Mouse (Mus musculus): ENCODE measurements at regions not wholly inside any gene's neighbourhood (a gene's known extent, or its start where the extent isn't known, plus 50 kb on each side); places are given as distances from the start of the nearest gene placed in this dataset.
"Not testable (repeated sequence)": the region's sequence is repeated elsewhere in the genome, so short reads cannot be mapped to it uniquely, and the experiment has no call there.

DNA sequence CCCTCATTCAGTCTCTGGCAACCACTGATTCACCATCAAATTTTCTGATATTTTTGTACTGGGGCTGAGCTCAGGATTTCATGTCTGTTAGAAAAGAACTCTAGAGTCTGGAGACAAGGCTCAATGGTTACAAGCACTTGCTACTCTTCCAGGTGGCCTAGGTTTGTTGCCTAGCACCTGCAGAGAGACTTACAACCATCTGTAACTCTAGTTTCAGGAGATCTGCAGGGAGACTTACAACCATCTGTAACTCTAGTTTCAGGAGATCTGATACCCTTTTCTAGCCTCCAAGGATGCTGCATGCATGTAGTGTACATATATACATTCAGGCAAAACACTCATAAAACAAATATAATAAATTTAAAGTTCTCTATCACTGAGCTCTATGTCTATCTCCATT, 166.1 kb downstream of the Akr1d1 start:
- no peak for DNase-seq (ENCODE audit: low read depth, low spot score)

DNA sequence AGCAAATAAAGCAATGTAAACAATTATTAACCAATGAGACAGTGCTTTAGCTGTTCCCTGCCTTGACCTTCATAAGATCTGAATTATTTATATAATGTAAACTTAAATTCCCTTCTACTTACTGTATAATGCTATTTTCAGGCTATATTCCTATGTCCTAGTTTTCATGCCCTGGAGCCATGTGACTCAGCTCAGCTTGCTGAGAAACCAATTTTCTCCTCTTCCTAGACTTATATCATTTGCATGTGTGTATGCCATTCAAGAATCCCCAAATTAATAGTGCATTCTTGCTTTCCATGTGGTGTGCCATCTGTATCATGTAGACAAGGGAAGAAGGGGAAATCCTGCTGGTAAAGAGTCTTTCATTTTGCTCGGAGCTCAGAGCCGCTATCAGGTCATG, 166.7 kb upstream of the Trim24 start:
- no peak for DNase-seq (ENCODE audit: low read depth, low spot score)

DNA sequence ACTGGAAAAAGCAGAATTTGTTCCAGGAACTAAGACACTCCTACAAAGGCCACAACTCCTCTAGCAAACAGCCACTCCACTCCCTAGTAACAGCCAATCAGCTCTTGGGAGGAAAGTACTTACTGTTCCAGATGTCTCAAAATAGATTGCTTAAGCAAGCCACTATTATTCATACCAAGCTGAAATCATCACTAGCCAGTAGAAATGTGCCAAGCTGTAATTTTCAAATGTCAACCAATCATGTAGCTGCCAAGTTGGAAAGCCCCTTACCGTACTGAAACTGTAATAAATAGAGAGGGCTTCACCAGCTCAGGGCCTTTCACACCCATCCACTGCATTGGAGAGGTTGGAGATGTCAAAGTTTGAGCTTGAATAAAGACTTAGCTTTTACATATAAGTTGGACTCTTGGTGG, 164.9 kb upstream of the Trim24 start:
- peak; percentile 51 for DNase-seq (ENCODE audit: low read depth, low spot score)

DNA sequence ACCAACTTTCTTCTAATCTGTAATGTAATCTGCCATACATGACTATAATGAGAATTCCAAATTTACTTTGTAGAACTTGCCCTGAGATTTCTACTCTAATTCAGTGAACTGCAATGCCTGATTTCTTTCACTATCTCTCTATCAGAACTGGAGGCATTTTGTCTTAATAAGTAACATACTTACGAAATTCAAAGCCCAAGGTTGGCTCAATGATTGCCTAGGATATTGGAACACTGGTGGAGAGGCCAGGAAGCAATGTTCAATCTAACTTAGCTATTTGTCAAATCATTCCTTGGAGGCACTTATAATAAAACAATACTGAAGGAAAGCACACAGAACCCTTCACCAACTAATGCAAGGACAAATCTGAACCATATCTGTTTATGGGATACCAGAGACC, 162.9 kb upstream of the Trim24 start:
- DNase-seq (ENCODE audit: low read depth, low spot score), result not testable (repeated sequence)

DNA sequence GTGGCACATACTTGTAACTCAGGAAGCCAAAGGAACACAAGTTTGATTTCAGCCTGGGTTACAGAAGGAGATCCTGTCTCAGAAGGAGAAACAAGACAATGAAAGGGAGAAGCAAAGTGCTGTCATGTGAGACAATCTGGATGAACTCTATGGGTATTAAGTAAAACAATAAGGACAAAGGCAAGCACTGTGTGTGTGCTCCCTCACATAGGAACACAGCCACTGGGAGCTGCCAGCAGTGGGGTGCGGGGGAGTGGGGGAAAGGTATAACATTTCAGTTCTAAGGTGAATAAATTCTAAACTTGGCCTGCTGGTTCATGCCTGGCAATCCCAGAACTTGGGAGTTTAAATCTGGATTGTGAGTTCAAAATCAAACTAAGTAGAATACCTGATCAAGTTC, 158.8 kb upstream of the Trim24 start:
- DNase-seq (ENCODE audit: low read depth, low spot score), result no peak

DNA sequence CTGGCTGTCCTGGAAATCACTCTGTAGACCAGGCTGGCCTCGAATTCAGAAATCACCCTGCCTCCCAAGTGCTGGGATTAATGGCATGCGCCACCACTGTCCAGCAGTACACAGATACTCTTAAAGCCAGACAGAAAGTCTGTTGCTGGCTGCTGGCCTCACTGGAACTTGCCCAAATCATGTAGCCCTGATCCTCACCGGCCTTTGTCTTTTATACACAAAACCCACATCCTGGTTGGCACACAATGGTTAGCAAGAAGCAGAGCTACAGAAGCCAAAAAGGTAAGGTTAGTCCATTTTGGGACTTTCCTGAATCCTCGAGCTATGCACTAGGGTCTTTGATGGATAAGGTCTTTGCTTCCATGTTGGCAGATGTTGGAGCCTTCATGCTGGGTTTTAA, 157.2 kb upstream of the Trim24 start:
- DNase-seq (ENCODE audit: low read depth, low spot score), result no peak

DNA sequence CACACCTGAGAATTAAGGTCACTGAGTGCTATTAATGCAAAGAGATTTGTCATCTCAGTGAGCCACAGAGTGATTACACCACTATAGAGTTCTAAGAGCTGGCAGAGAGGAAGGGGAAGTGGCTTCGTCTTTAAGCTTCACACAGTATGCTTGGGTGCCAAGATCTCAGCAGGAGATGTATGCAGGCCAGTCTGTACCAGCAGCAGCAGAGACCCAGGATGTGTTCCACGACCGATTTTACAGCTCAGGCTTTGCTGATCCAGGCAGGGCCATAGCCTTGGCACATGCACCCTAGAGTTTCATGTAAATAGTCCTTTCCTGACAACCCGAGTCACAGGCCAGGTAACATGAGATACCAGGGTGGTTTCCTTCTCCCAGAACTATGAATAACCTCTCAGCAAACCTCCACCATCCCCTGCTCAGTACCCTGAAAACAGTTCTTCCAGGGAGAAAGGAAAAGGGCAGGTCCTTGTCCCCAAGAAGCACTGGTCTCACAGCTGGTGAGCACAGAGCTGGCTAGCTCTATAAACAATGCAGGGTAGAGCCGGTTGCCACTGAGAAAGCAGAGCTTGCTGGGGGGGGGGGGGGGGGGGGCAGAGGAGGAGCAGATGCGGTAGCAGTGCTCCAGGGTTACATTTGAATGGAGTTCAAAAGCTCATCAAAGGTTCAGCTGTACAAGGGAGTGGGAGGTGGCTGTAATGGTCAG, 156.2 kb upstream of the Trim24 start:
- no peak for DNase-seq (ENCODE audit: low read depth, low spot score)

DNA sequence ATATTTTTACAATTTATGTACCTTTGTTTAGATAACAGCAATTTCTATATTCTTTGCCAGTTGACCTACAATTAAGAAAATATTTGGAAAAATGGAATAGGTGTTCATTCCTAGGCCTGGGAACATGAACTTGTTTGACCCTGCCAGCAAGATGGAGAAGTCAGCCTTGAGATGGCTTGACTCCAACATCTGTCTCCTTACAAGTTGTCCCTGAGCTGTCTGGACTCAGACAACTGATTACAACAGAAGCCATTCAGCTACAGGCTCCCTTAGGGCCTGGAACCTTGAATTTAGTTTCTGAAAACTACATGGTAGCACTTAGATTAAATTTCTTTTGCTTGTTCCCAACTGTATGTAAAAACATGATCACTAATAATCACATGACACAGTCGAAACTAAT, 148.9 kb upstream of the Trim24 start:
- no peak for DNase-seq (ENCODE audit: low read depth, low spot score)

DNA sequence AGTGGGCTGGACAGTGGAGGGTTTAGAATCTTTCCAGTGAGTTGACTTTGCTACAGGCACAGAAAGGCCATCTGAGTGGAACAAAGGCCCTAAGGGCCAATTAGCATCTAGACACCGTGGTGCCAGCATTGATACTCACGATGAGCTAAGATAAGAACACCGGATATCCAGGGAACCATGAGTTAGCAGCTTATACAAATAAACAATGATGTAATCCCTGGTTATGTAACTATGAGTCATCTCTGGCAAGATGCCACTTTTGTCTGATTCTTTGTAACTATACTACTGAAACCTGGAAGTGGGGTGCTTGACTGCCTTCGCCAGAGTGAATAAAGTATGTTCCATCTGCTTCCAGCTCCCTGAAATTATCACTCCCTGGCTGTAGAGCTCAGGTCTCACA, 147.3 kb upstream of the Trim24 start:
- DNase-seq (ENCODE audit: low read depth, low spot score), result no peak

DNA sequence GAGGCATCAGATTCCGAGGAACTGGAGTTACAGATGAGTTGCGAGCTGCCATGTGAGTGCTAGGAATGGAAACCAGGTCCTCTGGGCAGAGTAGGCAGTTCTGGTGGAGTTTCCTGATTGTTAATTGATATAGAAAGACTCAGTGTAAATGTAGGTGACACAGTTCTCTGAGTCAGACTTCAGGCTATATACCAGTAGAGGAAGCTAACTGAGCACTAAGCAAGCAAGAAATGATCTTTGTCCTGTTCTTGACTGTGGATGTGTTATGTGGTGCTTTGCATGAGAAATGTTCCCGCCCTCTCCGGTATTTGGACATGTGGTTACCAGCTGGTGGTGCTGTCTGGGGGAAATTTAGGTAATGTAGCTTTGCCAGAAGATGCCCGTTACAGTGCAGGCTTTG, 146.4 kb upstream of the Trim24 start:
- DNase-seq (ENCODE audit: low read depth, low spot score), result no peak

DNA sequence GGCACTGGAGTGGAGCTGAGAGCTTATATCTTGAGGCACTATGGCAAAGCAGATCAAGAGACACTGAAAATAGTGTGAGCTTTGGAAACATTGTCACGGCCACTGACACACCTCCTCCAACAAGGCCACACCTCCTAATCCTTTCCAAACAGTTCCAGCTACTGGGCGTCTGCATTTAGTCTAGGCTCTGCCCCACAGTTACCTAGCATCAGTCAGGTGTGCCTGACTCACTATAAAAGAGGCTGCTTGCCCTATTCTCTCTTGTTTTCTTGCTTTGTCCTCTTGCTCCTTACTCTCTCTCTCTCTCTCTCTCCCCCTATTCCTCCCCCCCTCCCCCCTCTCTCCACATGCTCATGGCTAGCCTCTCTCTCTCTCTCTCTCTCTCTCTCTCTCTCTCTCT, 142.0 kb upstream of the Trim24 start:
- no peak for DNase-seq (ENCODE audit: low read depth, low spot score)

DNA sequence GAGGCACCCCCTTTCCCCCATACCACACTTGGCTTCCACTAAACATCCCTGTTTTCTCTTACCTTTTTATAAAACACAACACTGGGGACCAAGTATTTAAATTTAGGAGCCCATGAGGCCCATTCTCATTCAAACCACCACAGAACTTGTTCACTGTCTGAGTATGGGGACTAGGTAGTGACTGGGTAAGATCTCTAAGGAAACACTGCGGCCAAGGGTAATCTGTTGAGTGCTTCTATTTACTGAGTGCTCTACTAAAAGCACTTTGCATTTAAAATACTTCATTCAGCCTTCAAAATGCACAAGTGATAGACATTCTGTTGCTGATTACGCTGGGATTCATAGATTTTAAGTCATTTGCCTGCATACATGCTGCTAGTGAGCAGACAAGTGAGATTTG, 141.4 kb upstream of the Trim24 start:
- DNase-seq (ENCODE audit: low read depth, low spot score), result no peak

DNA sequence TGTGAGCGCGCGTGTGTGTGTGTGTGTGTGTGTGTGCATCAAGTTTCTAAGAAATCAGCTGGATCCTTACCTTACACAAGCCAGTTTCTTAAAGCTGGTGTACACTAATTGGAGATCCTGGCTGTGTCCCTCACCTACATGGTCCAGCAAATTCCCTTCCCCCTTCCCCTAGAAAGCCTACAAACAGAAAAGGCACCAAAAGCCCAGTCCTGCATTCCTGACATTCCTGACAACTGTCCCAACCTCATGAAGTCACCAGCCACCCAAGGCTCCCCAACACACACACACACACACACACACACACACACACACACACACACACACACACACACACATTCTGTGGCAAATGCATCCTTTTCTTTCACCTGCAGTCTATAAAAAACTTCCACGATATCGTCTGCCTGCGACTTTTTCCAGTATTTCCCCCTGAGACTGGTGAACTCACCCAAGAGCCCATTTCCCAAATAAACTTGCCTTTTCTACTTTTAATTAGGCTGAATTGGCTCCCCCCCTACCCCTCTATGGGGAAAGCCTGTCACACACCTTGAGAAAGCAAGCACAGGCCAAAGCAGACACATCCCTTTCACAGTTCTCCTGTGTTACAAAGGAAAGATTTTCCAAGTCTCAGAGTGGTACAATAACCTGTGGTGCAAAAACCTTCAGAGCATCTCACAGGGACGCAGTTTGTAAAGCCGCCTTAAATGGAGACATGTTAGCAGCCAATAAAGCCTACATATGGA, 139.9 kb upstream of the Trim24 start:
- no peak for DNase-seq (ENCODE audit: low read depth, low spot score)

DNA sequence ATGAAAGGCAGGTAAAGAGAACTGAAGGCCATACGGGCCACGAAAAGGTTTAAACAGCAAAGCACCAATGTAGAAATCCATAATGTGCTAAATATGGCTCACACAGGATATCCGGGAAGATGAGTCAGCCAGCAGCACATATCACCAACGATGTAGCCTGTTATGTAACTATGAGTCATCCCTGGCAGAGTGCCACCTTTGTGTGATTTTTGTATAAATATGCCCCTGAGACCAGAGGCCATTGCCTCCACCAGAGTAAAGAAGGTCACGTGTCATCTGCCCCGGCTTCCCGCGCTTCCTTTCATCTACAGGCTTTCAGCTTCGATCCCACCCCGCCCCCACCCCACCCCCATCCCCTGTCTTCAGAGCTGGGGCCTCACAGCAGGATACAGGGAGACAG, 138.2 kb upstream of the Trim24 start:
- DNase-seq (ENCODE audit: low read depth, low spot score), result no peak

DNA sequence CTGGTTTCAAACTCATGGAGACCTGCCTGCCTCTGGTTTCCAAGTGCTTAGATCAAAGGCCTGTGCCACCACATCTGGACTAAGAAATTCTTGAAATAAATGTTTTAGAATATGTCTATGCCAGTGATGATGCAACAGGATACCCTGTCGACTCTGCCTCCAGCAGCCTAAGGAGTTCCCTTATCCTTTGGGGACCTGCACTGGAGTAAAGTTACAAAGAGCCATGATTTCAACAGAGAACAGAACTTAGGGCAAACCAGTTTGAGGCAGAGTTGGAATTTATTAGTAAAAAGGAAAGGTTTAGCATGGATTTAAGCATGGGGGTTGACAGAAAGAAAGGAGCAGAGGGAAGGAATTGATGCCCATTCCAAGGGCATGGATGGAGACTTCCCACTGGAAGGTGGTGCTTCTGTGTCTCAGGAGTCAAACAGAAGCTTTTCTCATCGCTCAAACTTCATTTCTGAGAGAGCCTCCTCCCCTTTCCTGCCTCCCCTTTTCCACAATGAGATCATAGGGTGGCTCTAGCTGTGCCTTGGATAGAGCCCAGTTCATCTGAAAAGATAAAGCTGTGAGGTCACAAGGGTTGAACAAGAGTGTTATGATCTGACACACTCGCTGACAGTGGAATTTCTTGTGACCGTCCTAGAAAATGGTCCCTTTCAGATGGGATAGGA, 135.2 kb upstream of the Trim24 start:
- no peak for DNase-seq (ENCODE audit: low read depth, low spot score)

DNA sequence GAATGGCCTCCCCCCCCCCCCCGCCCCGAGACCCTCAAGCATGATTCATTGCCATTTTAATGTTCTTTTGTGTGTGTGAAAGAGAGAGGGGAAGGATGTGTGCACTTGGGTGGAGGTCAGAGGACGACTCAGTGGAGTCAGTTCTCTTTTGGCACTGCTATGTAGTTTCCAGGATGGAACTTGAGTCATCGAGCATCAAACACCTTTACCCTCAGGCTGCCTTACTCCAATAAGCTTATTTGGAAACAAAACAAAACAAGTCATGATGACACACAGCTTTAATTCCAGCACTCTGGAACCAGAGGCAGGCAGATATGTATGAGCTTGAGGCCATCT, 134.7 kb upstream of the Trim24 start:
- no peak for DNase-seq (ENCODE audit: low read depth, low spot score)

DNA sequence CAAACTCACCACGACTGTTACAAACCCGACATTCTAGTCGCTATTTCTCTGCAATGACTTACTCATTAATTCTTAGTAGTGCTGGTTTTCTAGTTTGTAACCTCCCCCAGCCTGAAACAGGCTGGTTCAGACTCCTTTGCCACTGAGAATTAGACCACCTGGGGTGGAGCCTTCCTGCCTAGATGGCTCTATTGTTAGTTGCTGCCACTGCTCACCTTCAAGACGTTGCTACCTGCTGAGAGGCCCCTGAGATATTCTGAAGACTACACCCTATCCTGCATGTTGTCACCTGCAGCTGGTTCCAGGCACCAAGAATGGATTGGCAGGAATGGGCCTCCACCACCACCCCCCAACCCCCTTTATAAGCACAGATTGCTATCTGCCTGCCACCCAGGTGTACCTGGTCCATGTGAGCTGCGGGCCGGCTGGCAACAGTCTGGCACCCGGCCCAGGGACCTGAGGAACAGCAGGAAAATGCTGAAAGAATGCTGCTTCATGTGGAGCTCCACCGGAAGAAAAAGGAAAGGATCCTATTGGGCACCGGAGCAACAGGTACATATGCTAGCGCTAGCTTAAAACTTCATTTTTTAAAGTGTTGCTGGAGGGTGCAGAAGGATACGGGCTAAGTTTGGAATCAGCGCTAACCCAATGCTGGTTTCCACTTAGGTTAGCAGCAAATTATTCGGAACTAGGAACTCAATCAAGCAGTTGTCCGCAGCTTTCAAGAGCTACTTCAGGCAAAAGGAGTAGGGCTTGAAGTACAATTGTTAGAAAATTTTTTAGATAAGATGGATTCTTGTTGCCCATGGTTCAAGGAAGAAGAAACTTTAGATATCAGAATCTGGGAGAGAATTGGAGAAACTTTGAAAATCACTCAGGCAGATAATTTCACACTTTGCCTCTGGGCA, 129.4 kb upstream of the Trim24 start:
- no peak for DNase-seq (ENCODE audit: low read depth, low spot score)

DNA sequence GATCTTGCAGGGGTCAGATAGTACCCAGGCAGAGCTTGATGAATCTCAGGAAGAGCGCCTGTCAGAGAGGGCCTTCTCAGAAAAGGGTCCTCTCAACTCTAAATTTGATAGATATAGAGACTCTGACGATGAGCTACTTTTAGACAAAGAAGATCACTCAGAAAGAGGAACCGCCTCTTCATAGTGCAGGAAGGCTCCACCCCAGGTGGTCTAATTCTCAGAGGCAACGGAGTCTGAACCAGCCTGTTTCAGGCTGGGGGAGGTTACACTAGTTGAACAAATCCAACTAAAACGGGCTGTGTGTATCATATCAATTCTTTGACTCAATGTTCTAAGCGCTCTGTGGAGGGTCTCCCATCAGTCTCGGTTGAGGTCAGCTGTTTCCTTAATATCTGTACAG, 128.7 kb upstream of the Trim24 start:
- peak; percentile 76 for DNase-seq (ENCODE audit: low read depth, low spot score)

DNA sequence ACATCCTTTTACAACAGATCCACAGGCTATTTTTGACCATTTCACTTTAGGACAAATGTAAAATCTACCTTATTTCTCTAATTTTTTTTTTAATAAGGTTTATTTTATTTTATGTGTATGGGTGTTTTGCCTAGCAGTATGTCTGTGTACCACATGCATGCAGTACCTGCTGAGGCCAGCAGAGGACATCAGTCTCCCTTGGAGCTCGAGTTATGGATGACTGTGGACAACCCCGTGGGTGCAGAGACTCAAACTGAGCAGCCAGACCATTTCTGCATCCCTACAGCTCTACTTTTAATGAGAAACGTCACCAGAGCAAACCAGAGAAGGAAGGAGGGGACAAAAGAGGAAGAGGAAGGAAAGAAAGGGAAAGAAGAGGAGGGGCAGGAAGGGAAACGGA, 125.9 kb upstream of the Trim24 start:
- peak; percentile 68 for DNase-seq (ENCODE audit: low read depth, low spot score)

DNA sequence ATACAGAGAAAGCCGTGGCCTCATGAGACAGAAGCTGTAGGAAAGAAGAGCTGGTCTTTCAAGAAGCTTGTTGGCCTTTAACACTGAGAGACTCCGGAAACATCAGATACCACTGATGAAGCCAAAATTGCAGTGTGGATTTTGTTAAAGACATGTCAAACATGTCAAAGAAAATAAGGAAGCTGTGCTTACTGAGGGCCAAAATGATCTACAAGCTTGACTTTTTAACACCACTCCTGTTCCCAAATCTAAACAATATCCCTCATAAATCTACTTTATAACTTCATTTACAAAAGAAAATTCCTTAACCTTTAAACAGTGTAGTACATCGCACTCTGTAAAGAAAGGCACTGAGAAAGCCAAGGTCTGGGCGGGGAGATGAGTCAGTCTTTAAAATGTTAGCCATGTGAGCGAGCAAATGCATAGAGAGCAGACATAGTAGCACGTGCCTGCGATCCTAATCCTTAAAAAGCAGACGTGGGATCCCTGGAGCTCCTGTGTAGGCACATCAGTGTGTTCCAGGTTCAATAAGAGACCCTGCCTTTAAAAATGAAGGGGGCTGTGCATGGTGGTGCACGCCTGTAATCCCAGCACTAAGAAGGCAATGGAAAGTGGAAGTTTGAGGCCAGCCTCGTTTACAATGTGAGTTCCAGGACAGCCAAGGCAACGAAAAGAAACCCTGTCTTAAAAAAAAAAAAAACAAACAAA, 125.1 kb upstream of the Trim24 start:
- no peak for DNase-seq (ENCODE audit: low read depth, low spot score)

DNA sequence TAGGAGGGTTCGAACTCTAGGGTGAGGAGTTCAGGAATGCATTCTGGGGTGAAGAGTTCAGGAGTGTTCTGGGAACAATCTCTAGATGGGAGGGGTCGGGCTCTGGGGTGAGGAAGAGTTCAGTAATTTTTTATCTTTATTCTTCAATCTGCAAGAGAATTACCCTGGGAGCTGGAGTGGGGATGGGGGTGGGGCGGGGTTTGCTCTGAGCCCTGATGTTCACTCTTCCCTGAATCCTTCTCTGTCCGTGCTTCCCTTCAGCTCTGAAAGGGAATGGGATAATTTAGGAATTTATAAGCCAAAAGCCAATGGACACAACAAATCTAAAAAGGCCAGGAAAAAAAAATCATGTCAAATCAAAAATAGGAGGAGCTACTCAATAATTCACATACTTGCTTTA, 122.8 kb upstream of the Trim24 start:
- not testable (repeated sequence) for DNase-seq (ENCODE audit: low read depth, low spot score)
